Mouse (Mus musculus) embryo, embryonic 9.5 days (tissue): ENCODE measurements around the gene Scrn1.

Experiments
- DNase-seq: peaks from one replicate; pipeline ENCODE4 v3.0.0-alpha.2; 2017; ENCODE audit errors: extremely low spot score

Scrn1 gene

GRCm38 (mm10) chr6:54565665-54566545 is at the start of gene Scrn1:
TSS of gene Scrn1 (minus strand) at chr6:54566489.
- DNase-seq = peak; percentile 70

GRCm38 (mm10) chr6:54606241-54606640 is 40.0 kb upstream of the Scrn1 start:
- DNase-seq = no peak

GRCm38 (mm10) chr6:54604001-54604715 is 37.9 kb upstream of the Scrn1 start:
- no peak for DNase-seq

- no peak for DNase-seq
These were observed 36.6 kb upstream of the Scrn1 start for GRCm38 (mm10) chr6:54602891-54603290.

GRCm38 (mm10) chr6:54600681-54601347 is 34.5 kb upstream of the Scrn1 start:
- no peak for DNase-seq

- DNase-seq = no peak
These were observed 31.4 kb upstream of the Scrn1 start for GRCm38 (mm10) chr6:54597711-54598110.

- no peak for DNase-seq
These were observed 30.9 kb upstream of the Scrn1 start, which contains the start of gene Fkbp14 for GRCm38 (mm10) chr6:54597208-54597607. TSS of gene Fkbp14 (minus strand) at chr6:54597308.

GRCm38 (mm10) chr6:54595330-54595878 is 29.1 kb upstream of the Scrn1 start:
- DNase-seq = no peak

GRCm38 (mm10) chr6:54594469-54595329 is 28.4 kb upstream of the Scrn1 start, which contains the start of gene Plekha8:
TSS of gene Plekha8 (plus strand) at chr6:54595111.
- peak; percentile 88 for DNase-seq

GRCm38 (mm10) chr6:54593766-54594468 is 27.6 kb upstream of the Scrn1 start:
- DNase-seq = no peak

- DNase-seq = peak; percentile 83
These were observed 26.7 kb upstream of the Scrn1 start for GRCm38 (mm10) chr6:54592938-54593535.

GRCm38 (mm10) chr6:54591778-54592177 is 25.5 kb upstream of the Scrn1 start:
- DNase-seq = no peak

GRCm38 (mm10) chr6:54590691-54591090 is 24.4 kb upstream of the Scrn1 start:
- DNase-seq = no peak

GRCm38 (mm10) chr6:54588212-54588611 is 21.9 kb upstream of the Scrn1 start:
- DNase-seq = no peak

- DNase-seq = no peak
These were observed 21.4 kb upstream of the Scrn1 start for GRCm38 (mm10) chr6:54587683-54588082.

GRCm38 (mm10) chr6:54586911-54587310 is 20.6 kb upstream of the Scrn1 start:
- no peak for DNase-seq

GRCm38 (mm10) chr6:54586175-54586574 is 19.9 kb upstream of the Scrn1 start:
- peak; percentile 31 for DNase-seq

GRCm38 (mm10) chr6:54573218-54573955 is 7.1 kb upstream of the Scrn1 start:
- DNase-seq = no peak

- DNase-seq = no peak
These were observed 3.5 kb upstream of the Scrn1 start for GRCm38 (mm10) chr6:54569776-54570175.
